Comparison of ENCODE assay signal across 8 mouse cellular contexts in the genomic region with DNA sequence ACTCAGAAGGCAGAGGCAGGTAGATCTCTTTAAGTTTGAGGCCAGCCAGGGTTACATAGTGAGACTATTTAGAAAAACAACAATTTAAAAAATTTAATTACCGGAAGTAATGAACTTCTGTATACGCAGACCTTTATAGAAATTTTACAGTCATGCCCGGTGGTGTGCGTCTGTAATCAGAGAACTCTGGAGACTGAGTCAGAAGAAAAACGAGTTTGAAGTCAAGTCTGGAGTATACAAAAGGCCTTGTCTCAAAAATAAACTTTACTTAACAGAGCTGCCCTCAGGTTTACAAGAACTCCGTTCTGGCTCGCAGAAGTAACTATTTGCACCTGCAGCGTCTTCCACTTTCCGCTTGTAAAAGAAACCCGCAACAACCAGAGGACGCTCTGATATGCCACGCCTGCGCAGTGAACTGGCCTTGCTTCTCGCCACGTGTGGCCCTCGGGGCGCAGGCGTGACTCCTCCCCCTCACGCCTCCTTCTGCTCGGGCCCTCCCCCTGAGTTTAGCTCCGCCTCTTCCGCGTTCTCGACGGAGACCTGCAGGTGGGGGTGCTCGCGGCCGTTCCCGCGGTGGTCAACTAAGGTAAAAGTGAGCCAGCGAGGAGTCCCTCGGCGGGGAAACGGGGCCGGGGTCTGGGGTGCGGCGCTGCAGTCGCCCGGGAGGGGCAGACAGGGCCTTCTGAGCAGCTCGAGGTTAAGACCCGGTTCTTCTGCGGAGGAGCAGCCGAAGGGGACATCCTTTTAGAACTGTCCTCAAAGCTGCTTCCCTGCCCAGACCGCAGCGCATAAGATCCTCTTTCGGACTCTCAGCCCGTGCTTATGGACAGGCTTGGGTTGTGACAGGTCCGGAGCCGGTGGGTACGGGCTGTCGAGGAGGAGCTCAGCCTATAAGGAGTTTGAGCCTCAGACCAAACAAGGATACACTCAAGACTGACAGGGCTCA. TPM values are rescaled to one million over a fixed set of nuclear protein-coding genes. Genes with fewer than 3 reads are reported as not detected.
DNase-seq lines count a peak whose midpoint lies in the region; ATAC-seq and TF ChIP-seq lines count a peak whose summit lies in the region.

A gene (plus strand): TSS at position 503 of the 946 bp plus-strand sequence.

- peak; percentile 96 to 97 for DNase-seq in B cell, adult 2 months
- DNase-seq in brain, adult 2 months (ENCODE audit: low read depth, low spot score), result peak; percentile 97
- peak; percentile 85 for DNase-seq in liver, adult 2 months (ENCODE audit: extremely low read depth, low read depth, low spot score)
- peak; percentile 98 for DNase-seq in splenic B cell, adult 2 months (ENCODE audit: low read depth, low spot score)

- H3K4me1 ChIP-seq in heart, embryonic 11.5 days (ENCODE audit: control insufficient read depth, insufficient read depth, low read length), result peaks cover 5% of the 10 kb centered on the region; the same call in 1 of the 2 replicates
- H3K4me1 ChIP-seq in kidney, embryonic 16.5 days (ENCODE audit: insufficient read depth, low read length), result peaks cover 7% of the 10 kb centered on the region
- peaks cover 5% of the 10 kb centered on the region for H3K4me1 ChIP-seq in liver, adult 2 months (ENCODE audit: control insufficient read depth, insufficient read depth, low read length)

- peaks cover 8% of the 10 kb centered on the region; the same call in 1 of the 2 replicates for H3K79me2 ChIP-seq in liver, adult 2 months (ENCODE audit: control insufficient read depth, insufficient read depth, low read length)
- peaks cover 10% of the 10 kb centered on the region for H3K79me2 ChIP-seq in myocyte (ENCODE audit: control insufficient read depth, insufficient read depth)

- peak within 1 kb of the TSS; percentile 64 for H3K4me2 ChIP-seq in heart, embryonic 11.5 days
- H3K4me2 ChIP-seq in kidney, embryonic 16.5 days (replicated peaks; ENCODE audit: low read depth, low read length), result peak within 1 kb of the TSS; percentile 63
- peak within 1 kb of the TSS; percentile 99 for H3K4me2 ChIP-seq in myocyte (ENCODE audit: low read depth)

- no peak for TF ChIP-seq CTCF in liver, adult 2 months (IDR thresholded peaks at IDR 0.05; ENCODE audit: low read depth, low read length)

- H3K9ac ChIP-seq in heart, embryonic 11.5 days (ENCODE audit: low read depth, low read length), result peak within 1 kb of the TSS; percentile 75
- peak within 1 kb of the TSS; percentile 78 for H3K9ac ChIP-seq in kidney, embryonic 16.5 days (replicated peaks; ENCODE audit: low read length)
- peak within 1 kb of the TSS; percentile 87 for H3K9ac ChIP-seq in liver, adult 2 months (ENCODE audit: low read depth, low read length)

- H3ac ChIP-seq in myocyte (ENCODE audit: control insufficient read depth, insufficient read length), result peak within 1 kb of the TSS; percentile 2

- H3K27me3 ChIP-seq in heart, embryonic 11.5 days (ENCODE audit: control insufficient read depth, insufficient read depth, low read length), result no peaks in the 10 kb centered on the region
- no peaks in the 10 kb centered on the region for H3K27me3 ChIP-seq in kidney, embryonic 16.5 days (ENCODE audit: insufficient read depth, low read length)
- no peaks in the 10 kb centered on the region for H3K27me3 ChIP-seq in liver, adult 2 months (ENCODE audit: control insufficient read depth, insufficient read depth, low read length)
- H3K27me3 ChIP-seq in myocyte (ENCODE audit: control insufficient read depth, insufficient read depth, insufficient read length), result no peaks in the 10 kb centered on the region
- no peaks in the 10 kb centered on the region for H3K27me3 ChIP-seq in splenic B cell, adult 2 months (ENCODE audit: control insufficient read depth, insufficient read depth, low read length, poor library complexity, severe bottlenecking)

- 2% methylated on average over 51 of the region's 51 CpGs for WGBS in heart, embryonic 11.5 days (ENCODE audit: insufficient replicate concordance)
- 1% methylated on average over 51 of the region's 51 CpGs for WGBS in kidney, embryonic 16.5 days
- WGBS in liver, adult 2 months, result 1% methylated on average over 51 of the region's 51 CpGs

- no peak within 1 kb of the TSS; the same call in 1 of the 2 replicates for H3K27ac ChIP-seq in heart, embryonic 11.5 days (ENCODE audit: low read depth, low read length)
- peak within 1 kb of the TSS; percentile 35; the same call in 1 of the 2 replicates for H3K27ac ChIP-seq in kidney, embryonic 16.5 days (ENCODE audit: low read length)
- peak within 1 kb of the TSS; percentile 30; the same call in 1 of the 2 replicates for H3K27ac ChIP-seq in liver, adult 2 months (replicated peaks; ENCODE audit: insufficient read depth, low read depth, low read length)

- peak; percentile 97 for ATAC-seq in erythroblast, adult 5-6 weeks (replicated peaks; ENCODE audit: low FRiP score, poor library complexity, severe bottlenecking)
- peak; percentile 96 for ATAC-seq in heart, embryonic 11.5 days (replicated peaks; ENCODE audit: insufficient number of reproducible peaks, low FRiP score, low TSS enrichment)
- ATAC-seq in kidney, embryonic 16.5 days (ENCODE audit: low FRiP score, low TSS enrichment), result peak; percentile 94

- peak; percentile 31; the same call in 1 of the 2 replicates for TF ChIP-seq POLR2A in liver, adult 2 months (IDR thresholded peaks at IDR 0.05; ENCODE audit: extremely low read depth, insufficient read depth, low read length)
- TF ChIP-seq POLR2A in myocyte (IDR thresholded peaks at IDR 0.05; ENCODE audit: insufficient read length, low read depth), result peak; percentile 64

- H3K36me3 ChIP-seq in heart, embryonic 11.5 days (ENCODE audit: control insufficient read depth, insufficient read depth, low read length), result no peaks in the 10 kb centered on the region
- no peaks in the 10 kb centered on the region for H3K36me3 ChIP-seq in kidney, embryonic 16.5 days (ENCODE audit: insufficient read depth, low read length)
- H3K36me3 ChIP-seq in liver, adult 2 months (ENCODE audit: control insufficient read depth, insufficient read depth, low read length), result peaks cover 7% of the 10 kb centered on the region; the same call in 1 of the 2 replicates
- peaks cover 7% of the 10 kb centered on the region for H3K36me3 ChIP-seq in myocyte (ENCODE audit: control insufficient read depth, insufficient read depth)
- no peaks in the 10 kb centered on the region; the same call in 1 of the 2 replicates for H3K36me3 ChIP-seq in splenic B cell, adult 2 months (ENCODE audit: control insufficient read depth, insufficient read depth, low read length, poor library complexity, severe bottlenecking)

- peak within 1 kb of the TSS; percentile 70 for H3K4me3 ChIP-seq in heart, embryonic 11.5 days (ENCODE audit: low read depth, low read length)
- peak within 1 kb of the TSS; percentile 81 for H3K4me3 ChIP-seq in kidney, embryonic 16.5 days (ENCODE audit: low read length)
- peak within 1 kb of the TSS; percentile 93 for H3K4me3 ChIP-seq in liver, adult 2 months (ENCODE audit: insufficient read depth, low read depth, low read length)
- peak within 1 kb of the TSS; percentile 79 for H3K4me3 ChIP-seq in myocyte

- H3K9me3 ChIP-seq in heart, embryonic 11.5 days (replicated peaks; ENCODE audit: control insufficient read depth, low read length), result no peaks in the 10 kb centered on the region
- H3K9me3 ChIP-seq in kidney, embryonic 16.5 days (ENCODE audit: low read length), result no peaks in the 10 kb centered on the region

TF ChIP-seq in myocyte, 11 proteins besides CTCF, POLR2A, EP300 and RAD21:
- TF ChIP-seq CEBPB (IDR thresholded peaks at IDR 0.05; ENCODE audit: insufficient read depth, poor library complexity, severe bottlenecking) (no peak), TCF12 (IDR thresholded peaks at IDR 0.05; ENCODE audit: insufficient read depth, poor library complexity, severe bottlenecking) (no peak), MAX (IDR thresholded peaks at IDR 0.05; ENCODE audit: low read depth) (peak; percentile 5), USF1 (IDR thresholded peaks at IDR 0.05; ENCODE audit: low read depth) (peak; percentile 79), MYOD1 (IDR thresholded peaks at IDR 0.05; ENCODE audit: control insufficient read depth in 1 of 3, insufficient read length in 2 of 3, low read depth in 2 of 3) (no peak), TCF3 (IDR thresholded peaks at IDR 0.05; ENCODE audit: insufficient read length, low read depth) (no peak), REST (IDR thresholded peaks at IDR 0.05; ENCODE audit: insufficient read depth, insufficient read length) (no peak), E2F4 (IDR thresholded peaks at IDR 0.05; ENCODE audit: insufficient read depth) (no peak), POLR2AphosphoS2 (IDR thresholded peaks at IDR 0.05; ENCODE audit: insufficient read length, low read depth) (peak; percentile 51), MYOG (IDR thresholded peaks at IDR 0.05; ENCODE audit: control insufficient read depth in 1 of 3, insufficient read depth in 1 of 3, insufficient read length in 2 of 3, low read depth in 2 of 3) (no peak), SRF (IDR thresholded peaks at IDR 0.05; ENCODE audit: control insufficient read depth, insufficient read length, low read depth) (no peak)

RNA-seq across cellular contexts. Expression of the gene that starts here (rescaled TPM):
- total RNA-seq in erythroblast, adult 5-6 weeks (2015; ENCODE audit: low replicate concordance), result 31.8 and 64.2 TPM in 2 replicates
- total RNA-seq in erythroblast, adult 5-6 weeks (2017; ENCODE audit: low replicate concordance), result 85.6 and 115 TPM in 2 replicates
- polyA plus RNA-seq in heart, embryonic 11.5 days (2014; fragmentation: Nextera tagmentation; extraction: Ambion mirVana), result 16.0 and 18.8 TPM in 2 replicates
- 29.9 and 31.0 TPM in 2 replicates for polyA plus RNA-seq in kidney, embryonic 16.5 days (2015; fragmentation: Nextera tagmentation; extraction: Ambion mirVana)
- total RNA-seq in liver, adult 2 months (2014; rRNA removed), result 11.3 and 14.0 TPM in 2 replicates
- 15.5 and 22.7 TPM in 2 replicates for polyA plus RNA-seq in liver, adult 2 months (2012; rRNA removed)
- polyA plus RNA-seq in myocyte (2012; fragmentation: generic; extraction: Trizol), result 31.7 TPM
